Mouse (Mus musculus) lung, adult 2 months (tissue): ENCODE data around the gene Gmpr. TPM values are rescaled to one million over a fixed set of nuclear protein-coding genes. Genes with fewer than 3 reads are reported as not detected.
"Not testable (repeated sequence)": the region's sequence is repeated elsewhere in the genome, so short reads cannot be mapped to it uniquely, and the experiment has no call there.

Experiments used
- DNase-seq: peaks from one replicate; pipeline ENCODE4 v3.0.0; 2022
- H3K4me1 ChIP-seq: fragments of 200-500 bp; 2 replicates; pipeline ENCODE4 v1.6.1; 2011; ENCODE audit warnings: low read length; ENCODE audit not compliant: control insufficient read depth, insufficient read depth
- H3K4me3 ChIP-seq: fragments of 200-500 bp; replicated peaks from 2 replicates; pipeline ENCODE3; 2011; ENCODE audit warnings: low read depth, mild to moderate bottlenecking, control low read depth, low read length; ENCODE audit errors: extremely low read depth
- CTCF ChIP-seq: fragments of 200-500 bp; IDR thresholded peaks from 2 replicates; pipeline ENCODE4 v1.5.1; 2011; ENCODE audit warnings: mild to moderate bottlenecking, low read length, control low read depth; ENCODE audit not compliant: insufficient read depth
- POLR2A ChIP-seq: fragments of 200-500 bp; IDR thresholded peaks from 2 replicates; pipeline ENCODE4 v1.6.1; 2011; ENCODE audit warnings: low read depth, mild to moderate bottlenecking, control low read depth, low read length, borderline replicate concordance; ENCODE audit errors: extremely low read depth
- WGBS: fragments of 180-500 bp; shearing (Covaris S2); methylation state at CpG from one replicate; pipeline ENCODE4 v1.1.7; 2018; 5-methylcytosine and 5-hydroxymethylcytosine counted together
- polyA plus RNA-seq: library from polyadenylated mRNA; depleted of rRNA; stranded (reverse); fragments of >200 nt; gene quantifications from 2 replicates; pipeline ENCODE4 v1.2.3, GENCODE M21; 2012

Gene Gmpr
- polyA plus RNA-seq, 1 experiment = 30.8 TPM

DNA sequence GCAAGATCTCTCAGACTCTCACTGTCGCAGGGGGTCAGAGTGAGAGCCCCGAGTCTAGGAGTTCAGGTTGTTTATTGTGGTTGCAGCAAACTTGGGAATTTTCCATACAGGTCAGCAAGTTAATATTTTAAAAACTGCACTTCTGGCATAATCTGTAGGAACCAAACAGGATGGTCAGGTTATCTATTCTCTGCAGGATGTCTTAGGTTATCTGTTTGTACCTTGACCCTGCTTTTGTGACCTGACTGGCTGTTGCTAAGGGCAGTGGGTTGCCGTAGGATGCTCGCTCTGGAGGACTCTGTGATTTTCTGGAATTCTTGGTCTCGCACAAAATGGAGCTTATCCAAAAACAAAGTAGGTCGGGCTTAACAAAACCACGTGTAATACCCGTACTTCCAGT, 31.9 kb upstream of the Gmpr start:
- Histone ChIP-seq H3K4me3 (no peak overlapping the region), H3K4me1 (no peaks in the 10 kb centered on the region; the same call in 1 of the 2 replicates)
- 81% methylated on average over 8 of the region's 8 CpGs for WGBS
- TF ChIP-seq POLR2A (no peak), CTCF (no peak)
- DNase-seq = no peak

DNA sequence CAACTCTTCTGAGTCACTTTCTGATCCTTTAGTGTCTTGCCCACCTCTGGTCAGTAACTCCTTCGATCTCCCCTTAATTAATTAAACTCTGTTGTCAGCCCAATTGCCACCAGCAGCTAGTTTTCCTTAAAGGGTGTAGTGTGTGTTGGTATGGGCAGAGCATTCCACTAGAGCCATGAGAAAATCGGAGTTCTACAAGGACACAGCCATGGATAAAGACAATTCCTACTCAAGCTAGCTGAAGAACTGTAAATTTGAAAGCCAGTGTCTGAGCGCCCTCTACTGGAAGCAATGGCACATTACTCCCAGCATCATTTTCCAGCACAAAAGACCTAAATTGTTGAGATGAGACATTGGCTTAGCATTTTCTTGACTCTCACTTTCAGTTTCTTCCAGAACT, 30.1 kb upstream of the Gmpr start:
- peak; percentile 67 for DNase-seq

DNA sequence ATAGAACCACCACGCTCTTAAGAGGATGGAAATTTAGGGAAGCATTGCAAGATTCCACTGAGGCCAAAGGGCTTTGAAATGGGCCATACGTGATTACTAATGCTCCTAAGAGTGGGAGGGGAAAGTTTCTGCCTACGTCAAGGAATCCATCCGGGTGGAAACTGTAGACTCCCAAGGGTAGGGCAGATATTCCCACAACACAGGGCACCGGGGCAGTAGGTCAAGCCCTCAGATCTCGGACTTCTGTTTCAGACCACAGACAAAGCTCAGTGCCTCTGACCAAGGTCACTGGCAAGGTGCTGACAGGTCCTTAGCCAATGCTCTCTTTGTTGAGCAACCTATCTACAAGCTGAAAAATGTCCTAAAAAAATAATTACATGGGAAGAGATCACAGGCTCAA, 27.3 kb upstream of the Gmpr start:
- no peak for DNase-seq
- H3K4me1 ChIP-seq = no peaks in the 10 kb centered on the region; the same call in 1 of the 2 replicates
- H3K4me3 ChIP-seq = no peak overlapping the region
- TF ChIP-seq POLR2A (no peak), CTCF (no peak)
- WGBS = 79% methylated on average over 6 of the region's 6 CpGs

More for the DNA sequence above, 30.1 kb upstream of the Gmpr start:
- Histone ChIP-seq H3K4me1 (no peaks in the 10 kb centered on the region; the same call in 1 of the 2 replicates), H3K4me3 (no peak overlapping the region)
- WGBS = 33% methylated on average over 3 of the region's 3 CpGs
- TF ChIP-seq POLR2A (no peak), CTCF (peak; percentile 63)

DNA sequence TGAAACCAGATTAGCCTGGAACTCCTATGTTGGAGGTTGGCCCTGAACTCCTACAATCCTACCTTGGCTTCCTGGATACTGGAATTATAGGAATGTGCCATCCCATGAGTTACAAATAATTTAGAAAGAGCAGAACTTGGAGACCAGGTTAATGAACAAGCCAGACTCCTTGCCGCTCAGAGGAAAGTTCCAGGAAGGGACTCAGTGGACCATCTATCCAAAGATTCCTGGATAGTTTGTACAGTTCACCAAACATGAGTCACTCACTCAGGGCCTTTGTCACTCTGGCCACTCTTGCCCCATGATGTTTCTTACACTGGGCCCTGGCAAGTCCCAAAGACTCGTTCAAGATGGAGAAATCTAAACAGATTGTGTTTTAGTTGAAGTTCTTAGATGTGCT, 24.0 kb upstream of the Gmpr start:
- 82% methylated on average over 2 of the region's 2 CpGs for WGBS
- H3K4me1 ChIP-seq = no peaks in the 10 kb centered on the region
- TF ChIP-seq CTCF = no peak
- no peak for TF ChIP-seq POLR2A

DNA sequence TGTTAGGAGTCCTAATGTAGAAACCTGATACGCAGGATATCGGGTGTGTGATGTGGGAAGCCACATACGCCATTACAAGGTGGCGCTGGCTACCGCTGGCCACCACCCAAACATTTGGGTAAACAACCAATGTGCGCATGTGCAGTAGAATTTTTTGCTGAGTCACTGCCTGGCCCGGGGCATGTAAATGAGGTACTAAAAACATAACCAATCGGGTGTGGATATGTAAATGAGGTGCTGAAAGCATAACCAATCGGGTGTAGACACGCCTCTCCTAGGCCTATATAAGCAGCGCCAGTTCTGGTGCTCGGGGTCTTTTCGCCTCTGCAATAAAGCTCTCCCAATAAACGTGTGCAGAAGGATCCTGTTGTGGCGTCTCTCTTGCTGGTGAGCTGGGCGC, 23.3 kb upstream of the Gmpr start:
- WGBS = 96% methylated on average over 16 of the region's 16 CpGs
- not testable (repeated sequence) for H3K4me3 ChIP-seq, H3K4me1 ChIP-seq, DNase-seq

More for the DNA sequence above, 24.0 kb upstream of the Gmpr start:
- no peak for DNase-seq
- H3K4me3 ChIP-seq = no peak overlapping the region

DNA sequence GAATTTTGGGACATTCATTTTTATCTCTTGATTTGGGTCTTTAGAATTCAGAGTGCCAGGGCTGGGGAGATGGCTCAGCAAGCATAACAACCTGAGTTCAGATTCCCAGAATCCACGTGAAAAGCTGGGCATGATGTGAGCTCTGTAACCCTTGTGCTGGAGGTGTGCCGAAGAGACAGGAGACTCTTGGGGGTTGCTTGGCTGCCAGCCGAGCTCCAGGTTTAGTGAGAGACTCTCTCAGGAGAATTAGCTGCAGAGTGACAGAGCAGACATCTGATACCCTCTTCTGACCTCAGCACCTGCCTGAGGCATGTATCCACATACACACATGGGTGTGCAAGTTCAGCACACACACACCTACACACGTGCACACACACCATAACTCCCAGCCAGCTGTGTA, 21.6 kb upstream of the Gmpr start:
- TF ChIP-seq POLR2A (no peak), CTCF (no peak)
- DNase-seq = no peak
- no peak overlapping the region for H3K4me3 ChIP-seq
- 72% methylated on average over 4 of the region's 4 CpGs for WGBS
- no peaks in the 10 kb centered on the region for H3K4me1 ChIP-seq

DNA sequence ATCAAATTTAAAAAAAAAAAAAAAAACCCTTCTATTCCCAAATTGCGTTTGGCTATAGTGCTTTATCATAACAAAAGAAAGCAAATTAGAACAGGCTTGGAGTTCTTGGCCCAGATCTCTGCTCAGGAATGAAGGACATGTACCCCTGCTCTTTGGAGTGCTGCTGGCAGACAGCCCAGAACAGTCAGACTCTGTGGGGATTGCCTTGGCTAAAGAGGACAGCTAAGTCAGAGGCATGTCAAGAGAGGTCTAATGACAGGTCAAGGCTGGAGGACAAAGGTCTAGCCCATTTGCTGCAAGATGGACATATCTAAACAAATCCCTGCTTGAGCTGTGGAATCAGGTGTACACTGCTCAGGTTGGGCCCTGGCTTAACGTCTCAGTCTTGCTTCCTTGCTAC, 20.6 kb upstream of the Gmpr start:
- WGBS = 45% methylated on average over 2 of the region's 2 CpGs
- TF ChIP-seq CTCF = no peak
- peak; percentile 49 for DNase-seq
- no peak overlapping the region for H3K4me3 ChIP-seq
- no peaks in the 10 kb centered on the region for H3K4me1 ChIP-seq

DNA sequence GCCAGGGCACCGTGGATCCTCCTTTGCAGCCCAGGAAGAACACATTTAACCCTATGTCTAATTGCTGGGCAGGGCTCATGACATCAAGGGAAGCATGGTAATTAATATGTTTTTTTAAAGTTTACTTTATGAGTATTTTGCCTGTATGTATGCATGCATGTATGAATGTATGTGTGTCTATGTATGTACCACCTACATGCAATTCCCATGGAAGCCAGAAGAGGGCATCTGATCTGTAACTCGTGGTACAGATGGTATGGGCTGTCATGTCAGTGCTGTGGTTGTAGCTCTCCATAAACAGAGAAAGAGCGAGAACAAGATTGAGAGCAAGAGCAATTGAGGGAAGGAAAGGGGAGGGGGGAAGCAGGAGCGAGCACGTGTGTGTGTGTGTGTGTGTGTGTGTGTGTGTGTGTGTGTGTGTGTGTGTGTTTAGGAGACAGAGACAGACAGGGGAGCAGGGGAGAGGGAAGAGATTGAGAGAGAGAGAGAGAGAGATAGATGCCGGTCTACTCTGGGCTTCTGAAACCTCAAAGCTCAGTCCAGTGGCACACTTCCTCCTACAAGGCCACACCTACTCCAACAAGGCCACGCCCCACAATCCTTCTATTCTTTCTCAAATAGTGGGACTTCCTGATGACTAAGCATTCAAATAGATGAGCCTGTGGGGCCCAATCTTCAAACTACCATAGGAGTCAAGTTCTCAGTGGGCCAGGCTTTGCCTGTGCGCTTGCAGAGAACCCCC, 15.1 kb upstream of the Gmpr start:
- WGBS = 78% methylated on average over 8 of the region's 8 CpGs
- no peak for DNase-seq
- TF ChIP-seq CTCF (no peak), POLR2A (no peak)
- Histone ChIP-seq H3K4me3 (no peak overlapping the region), H3K4me1 (no peaks in the 10 kb centered on the region)

DNA sequence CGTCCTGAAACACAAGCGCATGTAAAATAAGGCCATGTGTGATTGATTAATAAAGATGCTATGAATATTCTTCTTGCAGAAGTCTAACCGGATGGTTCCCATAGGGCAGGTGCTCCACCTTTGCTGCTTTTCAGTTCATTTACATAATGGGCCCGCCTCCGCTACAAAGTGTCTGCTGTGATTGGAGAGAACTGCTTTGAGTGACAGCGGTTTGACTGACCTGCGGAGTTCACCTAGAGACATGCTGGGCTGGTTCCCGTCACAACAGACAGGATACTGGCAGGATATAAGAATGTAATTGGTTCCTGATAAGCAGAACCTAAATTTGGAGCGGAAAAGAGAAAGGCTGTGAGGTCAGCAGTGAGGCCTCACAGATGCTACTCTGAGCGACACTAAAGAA, 13.4 kb upstream of the Gmpr start:
- Histone ChIP-seq H3K4me1 (no peaks in the 10 kb centered on the region), H3K4me3 (no peak overlapping the region)
- DNase-seq = no peak
- TF ChIP-seq CTCF (no peak), POLR2A (no peak)
- WGBS = 54% methylated on average over 10 of the region's 10 CpGs

DNA sequence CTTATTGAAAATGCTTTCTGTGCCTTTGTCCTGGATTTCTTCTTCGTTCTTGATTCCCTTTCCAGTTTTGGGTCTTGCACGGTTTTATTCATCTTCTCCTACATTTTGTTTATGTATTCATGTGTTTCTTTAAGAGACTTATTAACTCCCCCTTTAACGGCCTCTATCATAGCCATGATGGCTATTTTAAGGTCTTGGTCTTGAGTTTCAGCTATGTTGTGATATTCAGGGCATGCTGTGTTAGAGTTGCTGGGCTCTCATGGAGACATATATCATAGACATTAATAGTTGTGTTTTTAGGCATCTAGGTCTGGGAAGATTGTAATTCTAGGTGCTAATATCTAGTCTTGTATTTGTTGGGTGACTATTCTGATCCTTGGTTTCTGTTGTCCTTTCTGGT, 8.6 kb upstream of the Gmpr start:
- H3K4me1 ChIP-seq = no peaks in the 10 kb centered on the region
- no peak for DNase-seq
- H3K4me3 ChIP-seq = no peak overlapping the region
- TF ChIP-seq CTCF (no peak), POLR2A (no peak)
- 82% methylated on average over 3 of the region's 3 CpGs for WGBS
